Mouse (Mus musculus): Measurements from ENCODE around the gene Chuk. TPM values are rescaled to one million over a fixed set of nuclear protein-coding genes. Genes with fewer than 3 reads are reported as not detected.

Chuk gene
- total RNA-seq, 4 experiments from 2014 or later: 27.2 to 33.0 (median 29.3) TPM

- no peak for DNase-seq (ENCODE audit: low spot score)
These were observed 65.2 kb downstream of the Chuk start for GRCm38 (mm10) chr19:44042121-44042520.

- no peak for DNase-seq (ENCODE audit: low spot score)
These were observed 73.9 kb downstream of the Chuk start for GRCm38 (mm10) chr19:44033396-44033795.

- DNase-seq (ENCODE audit: low spot score): no peak
These were observed 75.1 kb downstream of the Chuk start for GRCm38 (mm10) chr19:44032046-44032744.

GRCm38 (mm10) chr19:44030024-44030423 is 77.3 kb downstream of the Chuk start:
- no peak for DNase-seq (ENCODE audit: low spot score)

- no peak for DNase-seq (ENCODE audit: low spot score)
These were observed 78.3 kb downstream of the Chuk start, which contains the start of gene Cyp2c23 for GRCm38 (mm10) chr19:44028972-44029371. Gene Cyp2c23, minus strand, starts transcription at chr19:44029208.

GRCm38 (mm10) chr19:44026956-44027530 is 80.2 kb downstream of the Chuk start:
- DNase-seq (ENCODE audit: low spot score): no peak

- no peak for DNase-seq (ENCODE audit: low spot score)
These were observed 82.2 kb downstream of the Chuk start for GRCm38 (mm10) chr19:44024921-44025585.

Other genes starting within 250 kb of the Chuk start
- 10 to 100 TPM in 1 of 4 experiments, 1 to 10 TPM in 3; 8.9 to 10.3 (median 9.2) TPM for gene Dnmbp, start 167.3 kb downstream of the Chuk start, total RNA-seq (2022)
- gene Cpn1, start 120.9 kb downstream of the Chuk start, total RNA-seq (2022): under 1 TPM in 3 of 4 experiments, not detected in 1; 0.19 to 0.22 (median 0.19) TPM
- gene Cyp2c23, start 78.3 kb downstream of the Chuk start, total RNA-seq (2022): not detected
- gene Erlin1, start 37.7 kb downstream of the Chuk start, total RNA-seq (2022): 10 to 100 TPM in 1 of 4 experiments, 1 to 10 TPM in 3; 6.7 to 11.7 (median 7.7) TPM
- gene Cwf19l1, start 28.4 kb upstream of the Chuk start, total RNA-seq (2022): 10 to 100 TPM in 1 of 4 experiments, 1 to 10 TPM in 3; 7.3 to 10.3 (median 9.0) TPM
- gene Bloc1s2, start 39.0 kb upstream of the Chuk start, total RNA-seq (2022): 10 to 100 TPM; 14.1 to 21.6 (median 18.3) TPM
- not detected for gene Pkd2l1, start 85.0 kb upstream of the Chuk start, total RNA-seq (2022)
- under 1 TPM in 2 of 4 experiments, not detected in 2; 0.19 to 0.35 TPM for gene Scd3, start 95.8 kb upstream of the Chuk start, total RNA-seq (2022)
- 10 to 100 TPM in 1 of 4 experiments, 1 to 10 TPM in 3; 7.5 to 10.2 (median 9.4) TPM for gene Scd2, start 186.2 kb upstream of the Chuk start, total RNA-seq (2022)
- 1 to 10 TPM; 2.6 to 5.1 (median 3.1) TPM for gene Scd4, start 225.6 kb upstream of the Chuk start, total RNA-seq (2022)